ENCODE assay signal across 4 mouse cellular contexts in the genomic region with DNA sequence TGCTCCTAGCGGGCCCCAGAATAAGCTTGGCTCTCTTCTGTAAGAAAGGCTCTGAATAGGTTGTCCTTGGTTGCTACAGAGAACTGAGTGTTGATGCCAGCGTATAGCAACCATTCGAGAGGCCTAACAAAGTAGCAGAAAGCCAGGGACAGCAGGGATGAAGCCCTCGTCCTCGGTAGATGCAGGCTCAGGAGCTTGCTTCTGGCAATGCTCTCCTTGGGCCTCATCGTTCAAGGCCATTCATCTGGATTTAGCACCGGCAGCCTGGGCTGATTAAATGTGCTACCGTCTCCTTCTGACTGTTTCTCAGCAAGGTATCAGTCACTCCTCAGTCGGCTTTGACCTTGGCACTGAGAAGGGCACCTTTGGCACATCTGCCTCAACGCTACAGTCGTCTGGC.
"Had no signal": no experiment of that assay in that cellular context is flagged by ENCODE, and none has a peak within 500 bp of the region (broad histone marks: within the 10 kb centered on the region; RNA-seq: fewer than 3 reads in every experiment).

No protein-coding gene starts in this region.

- H3K4me3 ChIP-seq: kidney, embryonic 15.5 days; limb, embryonic 13.5 days had no signal

- H3K9me3 ChIP-seq: kidney, embryonic 15.5 days; limb, embryonic 13.5 days had no signal

- H3K4me2 ChIP-seq: kidney, embryonic 15.5 days; limb, embryonic 13.5 days had no signal

- H3K9ac ChIP-seq: kidney, embryonic 15.5 days; limb, embryonic 13.5 days; liver, embryonic 14.5 days had no signal

- H3K27me3 ChIP-seq: kidney, embryonic 15.5 days; limb, embryonic 13.5 days had no signal

- H3K27ac ChIP-seq: kidney, embryonic 15.5 days; limb, embryonic 13.5 days; liver, embryonic 14.5 days; stomach, postnatal 0 days had no signal

- H3K4me1 ChIP-seq: kidney, embryonic 15.5 days; limb, embryonic 13.5 days had no signal
